Mouse (Mus musculus) myocyte (in vitro differentiated cells): ENCODE data around the gene 4930426L09Rik.

ENCODE experiments used
- CEBPB ChIP-seq: IDR thresholded peaks from 2 replicates; pipeline ENCODE4 v1.6.1; 2011; ENCODE audit warnings: mild to moderate bottlenecking, moderate library complexity; ENCODE audit not compliant: poor library complexity, insufficient read depth, severe bottlenecking
- E2F4 ChIP-seq: IDR thresholded peaks from one replicate; pipeline ENCODE4 v1.6.1; 2011; ENCODE audit warnings: mild to moderate bottlenecking, control low read depth, moderate library complexity; ENCODE audit not compliant: insufficient read depth
- MAX ChIP-seq: IDR thresholded peaks from one replicate; pipeline ENCODE4 v1.6.1; 2011; ENCODE audit warnings: low read depth, mild to moderate bottlenecking, control low read depth
- MYOD1 ChIP-seq, 3 experiments: IDR thresholded peaks; one replicate each; pipeline ENCODE4 v1.6.1; 2011; ENCODE audit warnings: control low read depth in 2 of 3, low read depth in 2 of 3, mild to moderate bottlenecking in 2 of 3, moderate library complexity in 1 of 3; ENCODE audit not compliant: insufficient read length in 2 of 3, control insufficient read depth in 1 of 3
- MYOG ChIP-seq, 3 experiments: IDR thresholded peaks; one replicate each; pipeline ENCODE4 v1.6.1; 2011; ENCODE audit warnings: control low read depth in 2 of 3, low read depth in 2 of 3, mild to moderate bottlenecking in 2 of 3; ENCODE audit not compliant: insufficient read length in 2 of 3, control insufficient read depth in 1 of 3, insufficient read depth in 1 of 3
- POLR2A ChIP-seq: IDR thresholded peaks from one replicate; pipeline ENCODE4 v1.6.1; 2011; ENCODE audit warnings: low read depth, mild to moderate bottlenecking, control low read depth, moderate library complexity; ENCODE audit not compliant: insufficient read length
- POLR2AphosphoS2 ChIP-seq: IDR thresholded peaks from one replicate; pipeline ENCODE4 v1.6.1; 2011; ENCODE audit warnings: low read depth, control low read depth; ENCODE audit not compliant: insufficient read length
- REST ChIP-seq: IDR thresholded peaks from one replicate; pipeline ENCODE4 v1.6.1; 2011; ENCODE audit warnings: mild to moderate bottlenecking, control low read depth, moderate library complexity; ENCODE audit not compliant: insufficient read depth, insufficient read length
- SRF ChIP-seq: IDR thresholded peaks from one replicate; pipeline ENCODE4 v1.6.1; 2011; ENCODE audit warnings: low read depth; ENCODE audit not compliant: control insufficient read depth, insufficient read length
- TCF12 ChIP-seq: IDR thresholded peaks from one replicate; pipeline ENCODE4 v1.6.1; 2011; ENCODE audit warnings: mild to moderate bottlenecking, control low read depth; ENCODE audit not compliant: poor library complexity, insufficient read depth, severe bottlenecking
- TCF3 ChIP-seq: IDR thresholded peaks from one replicate; pipeline ENCODE4 v1.6.1; 2011; ENCODE audit warnings: low read depth, control low read depth; ENCODE audit not compliant: insufficient read length
- USF1 ChIP-seq: IDR thresholded peaks from one replicate; pipeline ENCODE4 v1.6.1; 2011; ENCODE audit warnings: low read depth, mild to moderate bottlenecking, control low read depth, moderate library complexity

DNA sequence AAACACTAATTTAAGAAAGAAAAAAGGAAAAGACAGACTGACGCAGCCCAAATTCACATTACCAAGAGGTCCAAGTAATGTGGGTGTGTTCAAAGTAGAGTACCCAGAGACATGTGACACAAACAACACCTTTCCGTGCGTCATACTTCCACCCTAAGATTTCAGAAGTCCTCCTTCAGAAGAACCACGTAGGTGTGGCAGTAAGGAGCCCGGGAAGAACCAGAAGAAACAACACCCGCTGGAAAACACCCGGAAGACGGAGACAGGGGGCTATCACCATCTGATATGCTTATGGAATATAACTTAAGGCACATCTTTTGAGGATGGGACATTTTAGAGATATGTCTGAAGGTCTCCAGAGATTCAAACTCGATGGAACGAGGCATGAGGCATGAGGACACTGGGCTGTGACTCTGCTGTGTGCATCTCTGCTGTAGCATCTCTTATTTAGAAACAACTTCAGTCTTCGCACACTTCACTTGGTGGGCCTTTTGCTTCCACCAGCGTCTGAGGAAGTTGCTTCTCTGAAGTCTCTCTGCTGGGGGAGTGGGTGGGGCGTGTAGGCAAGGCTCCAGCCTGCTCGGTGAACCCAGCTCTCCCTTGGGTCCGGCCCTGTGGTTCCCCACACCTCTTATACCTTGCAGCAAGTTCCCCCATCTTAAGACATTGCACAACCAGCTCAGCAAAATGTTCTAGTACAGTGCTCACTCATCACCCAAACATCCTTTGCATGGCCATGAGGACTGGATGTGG, 13.9 kb upstream of the 4930426L09Rik start:
- TF ChIP-seq POLR2A, result no peak
- no peak for TF ChIP-seq E2F4
- TF ChIP-seq POLR2AphosphoS2, result no peak
- no peak for TF ChIP-seq TCF12
- TF ChIP-seq MAX, result no peak
- TF ChIP-seq MYOG (IDR thresholded peaks at IDR 0.05; ENCODE audit: control insufficient read depth in 1 of 3, insufficient read depth in 1 of 3, insufficient read length in 2 of 3, low read depth in 2 of 3), result no peak
- no peak for TF ChIP-seq USF1
- TF ChIP-seq SRF, result no peak
- no peak for TF ChIP-seq MYOD1 (IDR thresholded peaks at IDR 0.05; ENCODE audit: control insufficient read depth in 1 of 3, insufficient read length in 2 of 3, low read depth in 2 of 3)
- TF ChIP-seq REST, result no peak
- TF ChIP-seq CEBPB, result no peak
- no peak for TF ChIP-seq TCF3
